Mouse (Mus musculus) embryonic facial prominence, embryonic 12.5 days (tissue): ENCODE data around the gene Tas1r2. TPM values are rescaled to one million over a fixed set of nuclear protein-coding genes. Genes with fewer than 3 reads are reported as not detected.

ENCODE experiments used
- ATAC-seq: fragments of 200-750 bp; cut with Nextera tagmentation; 2 replicates; pipeline ENCODE4 v1.8.0; 2017; ENCODE audit not compliant: insufficient number of reproducible peaks, insufficient read depth, low FRiP score, low TSS enrichment
- H3K27ac ChIP-seq: fragments of 300-500 bp; sonication (generic); 2 replicates; pipeline ENCODE4 v1.5.1; 2016; ENCODE audit warnings: mild to moderate bottlenecking
- H3K27me3 ChIP-seq: fragments of 300-500 bp; sonication (generic); 2 replicates; pipeline ENCODE4 v1.6.1; 2016; ENCODE audit warnings: mild to moderate bottlenecking, moderate library complexity
- H3K36me3 ChIP-seq: fragments of 300-500 bp; sonication (generic); 2 replicates; pipeline ENCODE4 v1.6.1; 2016; ENCODE audit warnings: mild to moderate bottlenecking
- H3K4me1 ChIP-seq: fragments of 300-500 bp; sonication (generic); 2 replicates; pipeline ENCODE4 v1.6.1; 2016
- H3K4me2 ChIP-seq: fragments of 300-500 bp; sonication (generic); replicated peaks from 2 replicates; pipeline ENCODE4 v1.6.1; 2016; ENCODE audit warnings: mild to moderate bottlenecking, moderate library complexity
- H3K4me3 ChIP-seq: fragments of 300-500 bp; sonication (generic); 2 replicates; pipeline ENCODE4 v1.5.1; 2016; ENCODE audit warnings: mild to moderate bottlenecking
- H3K9ac ChIP-seq: fragments of 300-500 bp; sonication (generic); 2 replicates; pipeline ENCODE4 v1.6.1; 2016; ENCODE audit warnings: mild to moderate bottlenecking, moderate library complexity
- H3K9me3 ChIP-seq: fragments of 300-500 bp; sonication (generic); 2 replicates; pipeline ENCODE4 v1.6.1; 2016; ENCODE audit warnings: mild to moderate bottlenecking, moderate library complexity
- WGBS: fragments of 180-500 bp; shearing (Covaris S2); methylation state at CpG from one replicate; pipeline ENCODE4 v1.1.7; 2016; 5-methylcytosine and 5-hydroxymethylcytosine counted together
- microRNA-seq: library from miRNA; unstranded; fragments of <30 nt; microRNA quantifications from one replicate; pipeline ENCODE4, GENCODE M21; 2017
- polyA plus RNA-seq: library from polyadenylated mRNA; unstranded; fragments of >200 nt; fragmentation: Nextera tagmentation; extraction: Ambion mirVana; gene quantifications from 2 replicates; pipeline ENCODE4 v1.2.1, GENCODE M21; 2016

Tas1r2 gene
- polyA plus RNA-seq, 1 experiment from 2014 or later: not detected

GRCm38 (mm10) chr4:139715241-139715932 is 62.0 kb downstream of the Tas1r2 start:
- Histone ChIP-seq H3K36me3 (no peaks in the 10 kb centered on the region), H3K9ac (no peak overlapping the region), H3K9me3 (no peaks in the 10 kb centered on the region), H3K27me3 (peaks cover 16% of the 10 kb centered on the region; the same call in 1 of the 2 replicates), H3K27ac (0 out of 2 replicates have a peak overlapping the region, but pooled peaks have one; percentile 9), H3K4me1 (peaks cover 20% of the 10 kb centered on the region), H3K4me2 (0 out of 2 replicates have a peak overlapping the region, but pooled peaks have one; percentile 15), H3K4me3 (no peak overlapping the region)
- ATAC-seq: peak; percentile 37; the same call in 1 of the 2 replicates
- 12% methylated on average over 13 of the region's 13 CpGs for WGBS

- Histone ChIP-seq H3K9ac (no peak overlapping the region), H3K27me3 (peaks cover 12% of the 10 kb centered on the region; the same call in 1 of the 2 replicates), H3K4me2 (no peak overlapping the region), H3K36me3 (no peaks in the 10 kb centered on the region), H3K9me3 (no peaks in the 10 kb centered on the region), H3K27ac (no peak overlapping the region), H3K4me3 (no peak overlapping the region), H3K4me1 (peaks cover 14% of the 10 kb centered on the region)
- 82% methylated on average over 10 of the region's 10 CpGs for WGBS
- ATAC-seq: no peak
Measured at GRCm38 (mm10) chr4:139716477-139717169, 63.3 kb downstream of the Tas1r2 start.

GRCm38 (mm10) chr4:139718978-139719377 is 65.6 kb downstream of the Tas1r2 start:
- Histone ChIP-seq H3K27ac (no peak overlapping the region), H3K4me2 (no peak overlapping the region), H3K9me3 (no peaks in the 10 kb centered on the region), H3K4me3 (no peak overlapping the region), H3K9ac (no peak overlapping the region), H3K4me1 (peaks cover 14% of the 10 kb centered on the region), H3K36me3 (no peaks in the 10 kb centered on the region), H3K27me3 (peaks cover 9% of the 10 kb centered on the region; the same call in 1 of the 2 replicates)
- no peak for ATAC-seq
- WGBS: 87% methylated on average over 5 of the region's 5 CpGs

Small RNA genes within 50 kb of the gene (microRNA-seq; reads per million reads assigned to microRNA genes)
- not detected for gene Mir7020

Other genes with a start within 250 kb of the Tas1r2 start
- 6.1 and 6.4 TPM in 2 replicates for gene Iffo2, start 123.0 kb upstream of the Tas1r2 start, polyA plus RNA-seq
- not detected in 2 replicates for gene Gm21969, start 50.4 kb upstream of the Tas1r2 start, polyA plus RNA-seq
- gene Aldh4a1, start 30.7 kb upstream of the Tas1r2 start, polyA plus RNA-seq: 25.6 and 27.1 TPM in 2 replicates
- 1.3 and 1.4 TPM in 2 replicates for gene Pax7, start 180.0 kb downstream of the Tas1r2 start, polyA plus RNA-seq